Mouse (Mus musculus) liver, embryonic 14.5 days (tissue): ENCODE results near the gene Onecut1.

Source experiments
- CTCF ChIP-seq: IDR thresholded peaks from 2 replicates; pipeline ENCODE4 v1.5.1; 2016; ENCODE audit warnings: antibody characterized with exemption, low read depth, control low read depth
- EP300 ChIP-seq: IDR thresholded peaks from 2 replicates; pipeline ENCODE4 v1.6.1; 2016; ENCODE audit warnings: antibody characterized with exemption, low read depth

GRCm38 (mm10) chr9:74866596-74867313, 5.0 kb downstream of the Onecut1 start:
- TF ChIP-seq EP300 (no peak), CTCF (peak; percentile 35)
